Mouse (Mus musculus) inflammation-experienced regulatory T-cells, adult 16 weeks (primary cell): Measurements from ENCODE around the gene Osmr. TPM values are rescaled to one million over a fixed set of nuclear protein-coding genes. Genes with fewer than 3 reads are reported as not detected.

ENCODE experiments used
- polyA plus RNA-seq: library from polyadenylated mRNA; unstranded; fragments of 100-300 nt; shearing (Covaris generic); gene quantifications from one replicate; pipeline ENCODE4 v1.2.1, GENCODE M21; 2017

Osmr gene
- 0.12 TPM for polyA plus RNA-seq

GRCm38 (mm10) chr15:6874601-6875019 is at the start of gene Osmr:
Gene Osmr (minus strand): TSS chr15:6874969.

Other genes starting within 250 kb of the Osmr start
- gene Rictor, start 166.6 kb downstream of the Osmr start, polyA plus RNA-seq, result 91.9 TPM
- 0.13 TPM for gene Lifr, start 215.6 kb upstream of the Osmr start, polyA plus RNA-seq